Mouse (Mus musculus) kidney, adult 10 weeks (tissue): ENCODE data around the gene Olfr487. TPM values are rescaled to one million over a fixed set of nuclear protein-coding genes. Genes with fewer than 3 reads are reported as not detected.

Experiments used
- polyA plus RNA-seq: library from polyadenylated mRNA; stranded (reverse); fragments of 350-450 nt; fragmentation: Illumina TruSeq; extraction: RNeasy Lipid Tissue Mini Kit (QIAGEN cat#74804); gene quantifications from one replicate; pipeline ENCODE4 v1.2.3, GENCODE M21; 2014; ENCODE audit warnings: low read depth, low replicate concordance

Olfr487 gene
- polyA plus RNA-seq, result not detected

GRCm38 (mm10) chr7:108214536-108214935 lies at the start of gene Olfr487:
Gene Olfr487 (minus strand): TSS chr7:108214636.

GRCm38 (mm10) chr7:108258247-108258646 lies 43.8 kb upstream of the Olfr487 start, which contains the start of gene Olfr488:
Gene Olfr488 (minus strand): TSS chr7:108258347.

GRCm38 (mm10) chr7:108172642-108173041 lies 41.8 kb downstream of the Olfr487 start, which contains the start of gene Olfr486:
Gene Olfr486 (minus strand): TSS chr7:108172742.

GRCm38 (mm10) chr7:108159771-108160170 lies 54.7 kb downstream of the Olfr487 start, which contains the start of gene Olfr485:
Gene Olfr485 (minus strand): TSS chr7:108159871.

Other genes starting within 250 kb of the Olfr487 start
- gene Olfr476, start 249.8 kb downstream of the Olfr487 start, polyA plus RNA-seq, result not detected
- gene Olfr477, start 227.9 kb downstream of the Olfr487 start, polyA plus RNA-seq, result not detected
- gene Olfr478, start 180.6 kb downstream of the Olfr487 start, polyA plus RNA-seq, result not detected
- gene Olfr479, start 163.9 kb downstream of the Olfr487 start, polyA plus RNA-seq, result not detected
- gene Olfr480, start 147.3 kb downstream of the Olfr487 start, polyA plus RNA-seq, result not detected
- not detected for gene Olfr481, start 134.8 kb downstream of the Olfr487 start, polyA plus RNA-seq
- not detected for gene Olfr482, start 117.0 kb downstream of the Olfr487 start, polyA plus RNA-seq
- not detected for gene Olfr483, start 113.8 kb downstream of the Olfr487 start, polyA plus RNA-seq
- gene Olfr484, start 87.2 kb downstream of the Olfr487 start, polyA plus RNA-seq, result not detected
- not detected for gene Olfr485, start 54.8 kb downstream of the Olfr487 start, polyA plus RNA-seq
- not detected for gene Olfr486, start 41.9 kb downstream of the Olfr487 start, polyA plus RNA-seq
- gene Olfr488, start 43.7 kb upstream of the Olfr487 start, polyA plus RNA-seq, result not detected
- gene Olfr490, start 74.3 kb upstream of the Olfr487 start, polyA plus RNA-seq, result not detected
- gene Olfr491, start 98.8 kb upstream of the Olfr487 start, polyA plus RNA-seq, result not detected
- not detected for gene Olfr492, start 109.0 kb upstream of the Olfr487 start, polyA plus RNA-seq
- gene Olfr493, start 132.3 kb upstream of the Olfr487 start, polyA plus RNA-seq, result not detected
- gene Olfr494, start 150.7 kb upstream of the Olfr487 start, polyA plus RNA-seq, result not detected
- not detected for gene Olfr495, start 178.5 kb upstream of the Olfr487 start, polyA plus RNA-seq
- not detected for gene Olfr497, start 205.8 kb upstream of the Olfr487 start, polyA plus RNA-seq